Mouse (Mus musculus): ENCODE results near the gene Ust. TPM values are rescaled to one million over a fixed set of nuclear protein-coding genes. Genes with fewer than 3 reads are reported as not detected.

Ust gene
- polyA plus RNA-seq, 1 experiment from 2014 or later, result 10.7 TPM

- no peak for ATAC-seq (ENCODE audit: low FRiP score)
- H3K27me3 ChIP-seq (ENCODE audit: control insufficient read depth, insufficient read depth, low read length), result no peaks in the 10 kb centered on the region
- H3K4me3 ChIP-seq (replicated peaks; ENCODE audit: low read length), result no peak overlapping the region
- H3K9ac ChIP-seq, result no peak overlapping the region
- H3K4me1 ChIP-seq (replicated peaks; ENCODE audit: control insufficient read depth, insufficient read depth, low read length), result no peaks in the 10 kb centered on the region
- no peaks in the 10 kb centered on the region for H3K36me3 ChIP-seq (replicated peaks; ENCODE audit: control insufficient read depth, insufficient read depth)
- no peaks in the 10 kb centered on the region for H3K9me3 ChIP-seq (ENCODE audit: control insufficient read depth, low read length)
- no peak overlapping the region for H3K4me2 ChIP-seq (replicated peaks)
- DNase-seq (ENCODE audit: low spot score), result no peak
- H3K27ac ChIP-seq, result no peak overlapping the region
- 57% methylated on average over 1 of the region's 1 CpGs for WGBS
These were observed 63.9 kb downstream of the Ust start for GRCm38 (mm10) chr10:8454711-8455110.

DNA sequence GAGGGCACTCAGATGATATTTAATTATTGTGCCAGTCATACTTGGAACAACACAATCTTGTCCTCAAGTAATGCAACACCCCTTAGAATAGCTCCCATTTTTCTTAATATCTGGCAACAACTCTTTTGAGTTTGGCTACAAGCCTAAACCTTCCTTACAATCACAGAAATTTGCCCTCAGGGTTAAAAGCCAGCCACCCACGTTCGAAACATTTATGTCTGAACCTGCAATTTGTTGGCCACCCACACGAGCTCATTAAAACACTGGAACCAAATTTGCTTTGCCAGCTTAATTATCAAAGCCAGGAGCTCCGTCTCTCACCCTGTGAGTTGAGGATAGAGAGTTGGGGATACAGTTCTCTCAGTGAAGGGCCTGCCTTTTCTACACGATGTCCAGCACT lies 70.9 kb downstream of the Ust start:
- Histone ChIP-seq H3K27me3 (ENCODE audit: control insufficient read depth, insufficient read depth, low read length) (no peaks in the 10 kb centered on the region), H3K27ac (no peak overlapping the region), H3K36me3 (replicated peaks; ENCODE audit: control insufficient read depth, insufficient read depth) (no peaks in the 10 kb centered on the region), H3K4me2 (replicated peaks) (no peak overlapping the region), H3K9ac (no peak overlapping the region), H3K4me1 (replicated peaks; ENCODE audit: control insufficient read depth, insufficient read depth, low read length) (no peaks in the 10 kb centered on the region), H3K9me3 (ENCODE audit: control insufficient read depth, low read length) (no peaks in the 10 kb centered on the region), H3K4me3 (replicated peaks; ENCODE audit: low read length) (no peak overlapping the region)
- WGBS, result 61% methylated on average over 5 of the region's 5 CpGs
- DNase-seq (ENCODE audit: low spot score), result no peak
- no peak for ATAC-seq (ENCODE audit: low FRiP score)

- DNase-seq (ENCODE audit: low spot score), result no peak
- no peak overlapping the region for H3K4me3 ChIP-seq (replicated peaks; ENCODE audit: low read length)
- H3K36me3 ChIP-seq (replicated peaks; ENCODE audit: control insufficient read depth, insufficient read depth), result no peaks in the 10 kb centered on the region
- no peaks in the 10 kb centered on the region for H3K4me1 ChIP-seq (replicated peaks; ENCODE audit: control insufficient read depth, insufficient read depth, low read length)
- WGBS, result 62% methylated on average over 4 of the region's 4 CpGs
- ATAC-seq (ENCODE audit: low FRiP score), result no peak
- no peak overlapping the region for H3K9ac ChIP-seq
- no peaks in the 10 kb centered on the region for H3K27me3 ChIP-seq (ENCODE audit: control insufficient read depth, insufficient read depth, low read length)
- H3K9me3 ChIP-seq (ENCODE audit: control insufficient read depth, low read length), result no peaks in the 10 kb centered on the region
- no peak overlapping the region for H3K4me2 ChIP-seq (replicated peaks)
- H3K27ac ChIP-seq, result no peak overlapping the region
These were observed 71.7 kb downstream of the Ust start for GRCm38 (mm10) chr10:8446972-8447371.

GRCm38 (mm10) chr10:8444052-8444451 lies 74.6 kb downstream of the Ust start:
- 82% methylated on average over 5 of the region's 5 CpGs for WGBS
- Histone ChIP-seq H3K27ac (no peak overlapping the region), H3K9me3 (ENCODE audit: control insufficient read depth, low read length) (no peaks in the 10 kb centered on the region), H3K27me3 (ENCODE audit: control insufficient read depth, insufficient read depth, low read length) (no peaks in the 10 kb centered on the region), H3K9ac (no peak overlapping the region), H3K4me2 (replicated peaks) (no peak overlapping the region), H3K4me1 (replicated peaks; ENCODE audit: control insufficient read depth, insufficient read depth, low read length) (no peaks in the 10 kb centered on the region), H3K4me3 (replicated peaks; ENCODE audit: low read length) (no peak overlapping the region), H3K36me3 (replicated peaks; ENCODE audit: control insufficient read depth, insufficient read depth) (no peaks in the 10 kb centered on the region)
- DNase-seq (ENCODE audit: low spot score) (no peak), ATAC-seq (ENCODE audit: low FRiP score) (no peak)

GRCm38 (mm10) chr10:8431857-8432256 lies 86.8 kb downstream of the Ust start:
- Histone ChIP-seq H3K4me1 (replicated peaks; ENCODE audit: control insufficient read depth, insufficient read depth, low read length) (no peaks in the 10 kb centered on the region; the same call in none of the 2 replicates), H3K4me2 (replicated peaks) (no peak overlapping the region), H3K27ac (no peak overlapping the region), H3K9ac (no peak overlapping the region), H3K36me3 (replicated peaks; ENCODE audit: control insufficient read depth, insufficient read depth) (no peaks in the 10 kb centered on the region), H3K9me3 (ENCODE audit: control insufficient read depth, low read length) (no peaks in the 10 kb centered on the region), H3K4me3 (replicated peaks; ENCODE audit: low read length) (no peak overlapping the region), H3K27me3 (ENCODE audit: control insufficient read depth, insufficient read depth, low read length) (no peaks in the 10 kb centered on the region)
- 80% methylated on average over 2 of the region's 2 CpGs for WGBS
- DNase-seq (ENCODE audit: low spot score) (peak; percentile 38), ATAC-seq (ENCODE audit: low FRiP score) (no peak)

DNA sequence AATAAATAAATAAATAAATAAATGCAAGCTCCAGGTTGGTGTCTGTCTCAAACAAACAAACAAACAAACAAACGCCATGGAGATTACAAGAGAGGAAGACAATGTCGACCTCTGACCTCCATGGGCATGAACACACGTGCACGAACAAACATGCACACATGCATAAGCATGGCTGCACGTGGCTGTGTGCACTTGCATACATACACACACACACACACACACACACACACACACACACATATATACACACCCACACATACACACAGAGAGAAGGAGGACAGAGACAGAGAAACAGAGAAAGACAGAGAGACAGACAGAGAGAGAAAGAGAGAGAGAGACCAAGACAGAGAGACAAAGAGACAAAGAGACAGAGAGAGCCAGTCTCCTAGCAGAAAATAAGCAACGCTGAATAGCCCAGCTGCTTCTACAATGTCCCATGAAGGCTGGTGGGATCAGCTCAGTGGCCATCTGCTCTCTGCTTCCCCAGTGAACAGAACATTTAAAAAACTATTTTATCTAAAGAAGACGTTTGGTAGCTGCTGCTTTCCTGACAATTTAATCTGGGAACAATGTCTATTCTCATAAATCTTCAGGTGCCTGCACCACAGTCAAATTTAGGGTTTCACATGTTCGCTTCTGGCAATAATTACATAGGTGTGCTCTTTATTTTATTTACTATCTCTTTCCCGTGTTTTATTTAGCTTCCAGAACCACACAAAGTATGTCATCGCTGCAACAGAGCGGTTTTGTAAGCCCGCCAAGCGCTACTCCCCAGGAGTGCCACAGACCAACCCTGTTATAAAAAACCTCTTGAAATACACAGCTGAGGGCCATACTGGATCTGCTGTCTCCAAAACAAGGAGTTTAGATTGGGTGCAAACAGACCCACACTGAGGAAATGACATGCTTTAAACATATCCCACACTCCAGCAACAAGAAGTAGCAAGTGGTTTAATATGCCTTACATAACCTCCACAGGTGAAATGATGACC lies 89.5 kb downstream of the Ust start:
- Histone ChIP-seq H3K27me3 (ENCODE audit: control insufficient read depth, insufficient read depth, low read length) (no peaks in the 10 kb centered on the region), H3K4me1 (replicated peaks; ENCODE audit: control insufficient read depth, insufficient read depth, low read length) (no peaks in the 10 kb centered on the region; the same call in none of the 2 replicates), H3K9me3 (ENCODE audit: control insufficient read depth, low read length) (no peaks in the 10 kb centered on the region), H3K4me2 (replicated peaks) (no peak overlapping the region), H3K36me3 (replicated peaks; ENCODE audit: control insufficient read depth, insufficient read depth) (no peaks in the 10 kb centered on the region), H3K27ac (no peak overlapping the region), H3K4me3 (replicated peaks; ENCODE audit: low read length) (no peak overlapping the region), H3K9ac (no peak overlapping the region)
- 69% methylated on average over 13 of the region's 13 CpGs for WGBS
- DNase-seq (ENCODE audit: low spot score), result no peak
- ATAC-seq (ENCODE audit: low FRiP score), result no peak

GRCm38 (mm10) chr10:8427671-8428364 lies 90.8 kb downstream of the Ust start:
- H3K4me1 ChIP-seq (replicated peaks; ENCODE audit: control insufficient read depth, insufficient read depth, low read length), result no peaks in the 10 kb centered on the region; the same call in none of the 2 replicates
- no peak overlapping the region for H3K4me2 ChIP-seq (replicated peaks)
- ATAC-seq (ENCODE audit: low FRiP score) (no peak), DNase-seq (ENCODE audit: low spot score) (no peak)
- H3K36me3 ChIP-seq (replicated peaks; ENCODE audit: control insufficient read depth, insufficient read depth), result no peaks in the 10 kb centered on the region
- 77% methylated on average over 12 of the region's 12 CpGs for WGBS
- no peak overlapping the region for H3K4me3 ChIP-seq (replicated peaks; ENCODE audit: low read length)
- H3K9ac ChIP-seq, result no peak overlapping the region
- no peaks in the 10 kb centered on the region for H3K9me3 ChIP-seq (ENCODE audit: control insufficient read depth, low read length)
- no peak overlapping the region for H3K27ac ChIP-seq
- no peaks in the 10 kb centered on the region for H3K27me3 ChIP-seq (ENCODE audit: control insufficient read depth, insufficient read depth, low read length)

DNA sequence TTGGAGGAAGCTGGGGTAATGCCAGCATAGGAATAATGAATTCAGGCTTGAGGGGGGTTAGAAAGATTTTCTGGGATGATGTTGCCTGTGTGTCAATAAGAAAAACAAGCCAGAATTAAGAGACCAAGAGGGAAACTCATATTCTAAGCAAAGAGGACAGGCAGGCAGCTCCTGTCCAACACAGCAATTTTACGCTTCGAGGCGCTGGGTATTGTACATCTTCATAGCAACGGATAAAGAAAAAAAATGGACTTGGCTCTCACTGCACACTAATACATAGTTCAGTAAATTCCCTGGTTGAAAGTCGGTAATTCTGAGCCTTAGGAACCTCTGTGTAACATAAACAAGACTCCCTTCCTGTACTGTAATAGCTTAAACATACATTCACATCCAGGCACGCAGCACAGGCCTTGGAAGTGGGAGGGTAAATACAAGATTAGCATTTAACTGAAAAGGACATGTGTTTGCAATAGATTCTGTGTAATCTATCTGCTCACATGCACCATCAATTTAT lies 99.1 kb downstream of the Ust start:
- Histone ChIP-seq H3K4me2 (replicated peaks) (no peak overlapping the region), H3K9ac (no peak overlapping the region), H3K4me3 (replicated peaks; ENCODE audit: low read length) (no peak overlapping the region), H3K36me3 (replicated peaks; ENCODE audit: control insufficient read depth, insufficient read depth) (no peaks in the 10 kb centered on the region), H3K27ac (no peak overlapping the region), H3K4me1 (replicated peaks; ENCODE audit: control insufficient read depth, insufficient read depth, low read length) (no peaks in the 10 kb centered on the region), H3K27me3 (ENCODE audit: control insufficient read depth, insufficient read depth, low read length) (no peaks in the 10 kb centered on the region), H3K9me3 (ENCODE audit: control insufficient read depth, low read length) (no peaks in the 10 kb centered on the region)
- ATAC-seq (ENCODE audit: low FRiP score) (no peak), DNase-seq (ENCODE audit: low spot score) (no peak)
- WGBS, result 55% methylated on average over 6 of the region's 6 CpGs

- Histone ChIP-seq H3K27me3 (ENCODE audit: control insufficient read depth, insufficient read depth, low read length) (no peaks in the 10 kb centered on the region), H3K27ac (no peak overlapping the region), H3K4me1 (replicated peaks; ENCODE audit: control insufficient read depth, insufficient read depth, low read length) (no peaks in the 10 kb centered on the region), H3K9ac (no peak overlapping the region), H3K36me3 (replicated peaks; ENCODE audit: control insufficient read depth, insufficient read depth) (no peaks in the 10 kb centered on the region), H3K9me3 (ENCODE audit: control insufficient read depth, low read length) (no peaks in the 10 kb centered on the region), H3K4me3 (replicated peaks; ENCODE audit: low read length) (no peak overlapping the region), H3K4me2 (replicated peaks) (no peak overlapping the region)
- 92% methylated on average over 5 of the region's 5 CpGs for WGBS
- no peak for DNase-seq (ENCODE audit: low spot score)
- no peak for ATAC-seq (ENCODE audit: low FRiP score)
These were observed 103.2 kb downstream of the Ust start for GRCm38 (mm10) chr10:8415474-8415873.

All from hindbrain, embryonic 14.5 days (tissue).